Mouse (Mus musculus) testis, adult 2 months (tissue): ENCODE measurements at regions not wholly inside any gene's neighbourhood (a gene's known extent, or its start where the extent isn't known, plus 50 kb on each side); places are given as distances from the start of the nearest gene placed in this dataset.

ENCODE experiments used
- CTCF ChIP-seq: fragments of 200-500 bp; IDR thresholded peaks from 2 replicates; pipeline ENCODE4 v1.5.1; 2012; ENCODE audit warnings: low read depth, mild to moderate bottlenecking, inconsistent platforms, low read length, moderate library complexity; ENCODE audit not compliant: control insufficient read depth, insufficient read depth, insufficient replicate concordance
- POLR2A ChIP-seq: fragments of 200-500 bp; IDR thresholded peaks from 2 replicates; pipeline ENCODE4 v1.6.1; 2012; ENCODE audit warnings: low read depth, mild to moderate bottlenecking, inconsistent platforms, low read length, moderate library complexity; ENCODE audit not compliant: control insufficient read depth

DNA sequence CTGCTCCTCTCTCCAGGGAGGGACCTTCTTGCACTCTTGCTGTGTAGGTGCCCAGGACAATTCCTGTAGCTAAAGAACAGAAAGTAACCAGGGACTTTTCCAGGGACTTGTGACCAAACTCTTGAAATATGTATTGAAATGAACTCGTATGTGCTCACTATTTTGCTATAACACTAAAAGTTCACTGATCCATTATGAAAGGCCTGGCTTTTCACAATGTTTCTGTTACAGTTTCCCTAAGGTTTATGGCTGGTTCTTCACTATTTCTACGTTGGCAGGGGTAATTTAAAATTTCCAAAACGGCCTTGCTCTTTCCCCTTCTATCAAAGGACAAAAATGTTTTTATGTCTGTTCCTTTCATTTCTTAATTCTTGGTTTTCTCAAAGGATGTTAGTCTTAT lies 90.2 kb upstream of the Sptbn1 start:
- TF ChIP-seq POLR2A, result no peak
- TF ChIP-seq CTCF, result no peak
